Mouse (Mus musculus): ENCODE data around the gene Olfr1260.

The Olfr1260 gene

GRCm38 (mm10) chr2:89974184-89974583, at the start of gene Olfr1260:
Gene Olfr1260, plus strand, starts transcription at chr2:89974340.
- no peak for DNase-seq (ENCODE audit: low read depth, low spot score)

GRCm38 (mm10) chr2:89927009-89927408, 47.1 kb upstream of the Olfr1260 start, which contains the start of gene Olfr1258:
Gene Olfr1258, plus strand, starts transcription at chr2:89927309.
- DNase-seq (ENCODE audit: low read depth, low spot score), result no peak

- DNase-seq (ENCODE audit: low read depth, low spot score), result no peak
Observed at GRCm38 (mm10) chr2:89948564-89948963, 25.6 kb upstream of the Olfr1260 start, which contains the start of gene Olfr1259. Gene Olfr1259, minus strand, starts transcription at chr2:89948664.

- no peak for DNase-seq (ENCODE audit: low read depth, low spot score)
Observed at GRCm38 (mm10) chr2:89977709-89978108, 3.6 kb downstream of the Olfr1260 start.

- no peak for DNase-seq (ENCODE audit: low read depth, low spot score)
Observed at GRCm38 (mm10) chr2:89990921-89991320, 16.8 kb downstream of the Olfr1260 start, which contains the start of gene Olfr1261. Gene Olfr1261, plus strand, starts transcription at chr2:89991221.

GRCm38 (mm10) chr2:89999845-90000244, 25.7 kb downstream of the Olfr1260 start, which contains the start of gene Olfr1262:
Gene Olfr1262, plus strand, starts transcription at chr2:90000145.
- no peak for DNase-seq (ENCODE audit: low read depth, low spot score)

GRCm38 (mm10) chr2:90011831-90012230, 37.7 kb downstream of the Olfr1260 start, which contains the start of gene Olfr1263:
Gene Olfr1263, plus strand, starts transcription at chr2:90012131.
- no peak for DNase-seq (ENCODE audit: low read depth, low spot score)

- DNase-seq (ENCODE audit: low read depth, low spot score), result no peak
Observed at GRCm38 (mm10) chr2:90025477-90025876, 51.3 kb downstream of the Olfr1260 start, which contains the start of gene Olfr1264. Gene Olfr1264, minus strand, starts transcription at chr2:90025577.
